Mouse (Mus musculus) layer of hippocampus, adult 11-12 months (tissue): ENCODE data around the gene Ap3b1.
"Not testable (repeated sequence)": the region's sequence is repeated elsewhere in the genome, so short reads cannot be mapped to it uniquely, and the experiment has no call there.

Source experiments
- DNase-seq: peaks from one replicate; pipeline ENCODE4 v3.0.0; 2022; ENCODE audit warnings: low spot score

The Ap3b1 gene

DNA sequence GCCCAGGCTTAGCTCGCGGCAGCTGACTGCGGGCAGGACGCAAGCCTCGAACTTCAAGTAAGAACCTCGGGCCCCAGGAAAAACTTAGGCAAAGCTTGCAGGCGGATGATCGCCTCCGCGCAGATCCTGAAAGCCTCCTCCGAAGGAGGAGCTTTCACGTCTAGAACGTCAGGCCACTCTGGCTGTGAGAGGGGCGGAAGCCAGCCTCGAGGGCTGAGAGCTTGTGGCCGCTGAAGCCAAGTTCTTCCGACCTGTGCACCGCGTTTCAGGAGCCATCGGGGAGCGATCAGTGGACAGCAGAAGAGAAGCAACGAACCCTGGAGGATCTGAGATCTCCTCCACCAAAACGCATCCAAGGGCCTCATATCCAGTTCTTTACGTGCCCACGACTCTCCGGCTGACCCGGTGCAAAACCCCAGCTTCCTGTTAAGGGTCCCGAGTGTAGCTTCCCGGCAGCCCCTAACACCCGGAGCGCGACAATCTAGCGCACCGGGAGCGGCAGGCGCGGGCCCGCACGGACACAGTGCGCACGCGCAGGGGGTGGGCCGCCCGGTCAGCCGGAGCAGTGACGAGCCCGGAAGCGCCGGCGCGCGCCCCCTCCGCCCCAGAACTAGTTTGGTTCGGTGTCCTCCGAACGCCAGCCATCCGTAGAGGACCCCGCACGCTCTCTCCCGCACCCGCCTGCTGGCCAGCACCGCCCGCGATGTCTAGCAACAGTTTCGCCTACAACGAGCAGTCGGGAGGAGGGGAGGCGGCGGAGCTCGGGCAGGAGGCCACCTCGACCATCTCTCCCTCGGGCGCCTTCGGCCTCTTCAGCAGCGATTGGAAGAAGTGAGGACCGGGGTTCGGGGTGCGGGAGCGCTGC is at the start of gene Ap3b1:
TSS of gene Ap3b1 (plus strand) at position 560 of the 865 bp plus-strand sequence.
- DNase-seq, result peak; percentile 84

DNA sequence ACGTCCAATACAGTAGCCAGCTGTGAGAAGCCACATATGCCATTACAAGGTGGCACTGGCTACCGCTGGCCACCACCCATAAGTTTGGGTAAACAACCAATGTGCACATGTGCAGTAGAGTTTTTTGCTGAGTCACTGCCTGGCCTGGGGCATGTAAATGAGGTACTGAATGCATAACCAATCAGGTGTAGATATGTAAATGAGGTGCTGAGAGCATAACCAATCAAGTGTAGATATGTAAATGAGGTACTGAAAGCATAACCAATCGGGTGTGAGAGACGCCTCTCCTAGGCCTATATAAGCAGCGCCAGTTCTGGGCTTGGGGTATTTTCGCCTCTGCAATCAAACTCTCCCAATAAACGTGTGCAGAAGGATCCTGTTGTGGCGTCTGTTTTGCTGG is 45.9 kb upstream of the Ap3b1 start:
- not testable (repeated sequence) for DNase-seq

DNA sequence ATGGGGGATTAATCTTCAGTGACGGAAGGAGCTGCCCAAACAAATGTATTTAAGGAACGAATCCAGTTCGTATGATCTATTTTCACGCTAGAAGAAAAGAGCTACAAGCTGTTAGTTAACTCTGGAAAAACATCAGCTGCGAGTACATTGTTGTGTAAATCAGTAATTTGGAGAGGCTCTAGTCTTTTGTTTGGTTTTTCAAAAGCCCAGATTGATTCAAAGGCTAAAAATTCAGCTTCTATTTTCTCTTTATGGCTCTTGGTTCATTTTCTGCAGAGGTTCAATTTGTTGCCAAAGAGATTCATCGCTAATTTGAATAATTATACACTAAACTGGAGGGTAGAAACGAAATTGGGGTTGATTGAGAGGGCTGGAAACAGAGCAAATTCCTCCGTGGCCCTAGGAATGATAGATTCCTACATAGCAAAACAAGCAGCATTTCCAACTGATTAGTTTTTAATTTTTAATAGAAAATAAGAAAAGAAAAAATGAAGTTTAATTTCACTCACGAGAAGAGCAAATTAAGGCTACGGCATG is 41.7 kb upstream of the Ap3b1 start:
- no peak for DNase-seq

GRCm38 (mm10) chr13:94321094-94321792 is 37.5 kb upstream of the Ap3b1 start:
- DNase-seq, result no peak

- DNase-seq, result no peak
These were observed 36.3 kb upstream of the Ap3b1 start for GRCm38 (mm10) chr13:94322475-94322874.

GRCm38 (mm10) chr13:94328063-94328462 is 30.7 kb upstream of the Ap3b1 start:
- no peak for DNase-seq

DNA sequence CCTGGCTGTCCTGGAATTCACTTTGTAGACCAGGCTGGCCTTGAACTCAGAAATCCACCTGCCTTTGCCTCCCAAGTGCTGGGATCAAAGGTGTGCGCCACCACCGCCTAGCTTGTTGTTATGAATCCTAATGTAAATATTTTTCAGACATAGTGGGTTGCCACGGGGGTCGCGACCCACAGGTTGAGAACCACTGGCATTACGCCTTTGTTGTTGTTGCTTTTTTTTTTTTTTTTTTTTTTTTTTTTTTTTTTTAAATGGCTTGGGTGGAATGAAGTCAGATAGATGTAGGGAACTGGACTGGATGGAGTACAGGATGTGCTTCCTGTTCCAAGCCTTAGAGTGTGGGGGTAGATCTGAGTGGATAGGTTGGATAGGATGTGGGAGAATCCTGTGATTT is 29.8 kb upstream of the Ap3b1 start:
- not testable (repeated sequence) for DNase-seq

GRCm38 (mm10) chr13:94330392-94330979 is 28.3 kb upstream of the Ap3b1 start:
- no peak for DNase-seq

- no peak for DNase-seq
These were observed 20.4 kb upstream of the Ap3b1 start for GRCm38 (mm10) chr13:94338357-94338756.

DNA sequence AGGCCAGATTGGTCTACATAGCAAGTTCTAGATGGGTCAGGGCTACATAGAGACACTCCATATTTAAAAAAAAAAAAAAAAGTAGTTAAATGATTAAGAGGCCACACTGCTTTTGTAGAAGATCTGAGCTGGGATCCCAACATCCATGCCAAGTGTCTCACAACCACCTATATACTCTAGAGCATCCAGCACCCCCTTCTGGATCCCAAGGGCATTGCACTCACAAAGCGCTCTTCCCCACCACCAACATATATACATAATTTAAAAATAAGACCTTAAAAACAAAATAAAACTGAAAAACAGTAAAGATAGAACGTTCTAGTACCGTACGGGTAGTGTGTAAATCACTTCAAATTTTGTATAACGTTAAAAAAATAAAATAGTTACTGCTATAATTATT is 15.6 kb upstream of the Ap3b1 start:
- DNase-seq, result no peak

DNA sequence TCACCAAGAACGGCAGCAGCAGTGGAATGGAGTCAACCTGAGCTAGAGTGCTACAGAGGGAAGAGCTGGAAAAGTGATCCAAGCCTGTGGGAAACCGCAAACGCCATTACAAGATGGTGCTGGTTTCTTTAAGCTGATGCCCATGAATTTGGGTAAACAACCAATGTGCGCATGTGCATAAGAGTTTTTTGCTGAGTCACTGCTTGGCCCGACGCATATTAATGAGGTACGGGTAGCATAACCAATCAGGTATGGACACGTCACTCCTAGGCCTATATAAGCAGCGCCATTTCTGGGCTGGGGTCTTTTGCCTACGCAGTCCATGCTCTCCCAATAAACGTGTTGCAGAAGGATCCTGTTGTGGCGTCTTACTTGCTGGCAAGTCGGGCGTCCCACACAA is 14.2 kb upstream of the Ap3b1 start:
- DNase-seq, result not testable (repeated sequence)

GRCm38 (mm10) chr13:94354584-94354983 is 4.2 kb upstream of the Ap3b1 start:
- no peak for DNase-seq

- DNase-seq, result no peak
These were observed 709 bp upstream of the Ap3b1 start for GRCm38 (mm10) chr13:94358101-94358400.

DNA sequence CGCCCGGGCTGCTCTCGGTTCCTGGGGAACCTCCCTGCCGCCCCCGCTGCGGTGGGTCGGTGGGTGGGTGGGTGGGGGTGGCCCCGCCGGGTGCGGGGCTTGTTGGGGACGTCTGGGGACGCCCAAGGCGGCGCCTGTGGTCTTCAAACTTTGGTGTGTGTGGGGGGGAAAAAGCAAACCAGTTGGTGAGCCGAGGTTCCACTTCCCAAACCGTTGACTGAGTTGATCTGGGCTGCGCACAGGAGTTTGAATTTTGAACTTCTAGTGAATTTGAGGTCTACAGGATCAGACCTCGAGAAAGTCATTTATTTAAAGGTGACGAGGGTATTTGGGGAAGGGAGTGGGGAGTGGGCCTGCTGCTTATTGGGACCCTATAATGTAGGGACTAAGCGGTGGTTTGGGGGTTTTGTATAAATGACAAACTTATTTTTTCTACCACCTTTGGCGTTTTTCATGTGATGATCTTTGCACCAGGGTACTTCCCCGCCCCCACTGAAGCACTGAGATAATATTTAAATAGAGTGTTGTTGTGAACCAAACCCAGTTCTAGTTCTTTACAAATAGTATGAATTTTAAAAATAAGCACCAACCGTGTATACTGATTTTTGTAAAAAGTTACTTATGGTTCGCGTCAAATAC is 641 bp downstream of the Ap3b1 start:
- no peak for DNase-seq

GRCm38 (mm10) chr13:94361013-94361580 is 2.3 kb downstream of the Ap3b1 start:
- DNase-seq, result not testable (repeated sequence)

DNA sequence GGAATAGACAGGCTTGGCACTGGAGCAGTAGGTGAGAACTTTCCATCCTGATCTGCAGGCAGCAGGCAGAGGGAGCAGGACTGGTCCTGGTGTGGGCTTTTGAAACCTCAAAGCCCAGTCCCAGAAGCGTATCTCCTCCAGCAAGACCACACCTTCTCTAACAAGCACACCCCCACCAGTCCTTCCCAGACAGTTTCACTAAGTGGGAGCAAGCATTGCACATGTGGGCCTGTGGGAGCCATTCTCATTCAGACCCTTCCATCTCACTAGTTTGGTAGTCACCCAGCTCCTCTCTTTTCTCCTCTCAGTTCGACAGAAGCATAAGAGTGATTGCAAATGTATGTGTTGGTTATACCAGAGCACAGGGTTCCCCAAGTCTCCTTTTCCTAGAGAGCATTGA is 5.6 kb downstream of the Ap3b1 start:
- DNase-seq, result no peak

- DNase-seq, result no peak
These were observed 6.5 kb downstream of the Ap3b1 start for GRCm38 (mm10) chr13:94365108-94365907.

- DNase-seq, result no peak
These were observed 9.1 kb downstream of the Ap3b1 start for GRCm38 (mm10) chr13:94367869-94368268.

- no peak for DNase-seq
These were observed 11.8 kb downstream of the Ap3b1 start for GRCm38 (mm10) chr13:94370521-94370920.

GRCm38 (mm10) chr13:94372066-94372465 is 13.3 kb downstream of the Ap3b1 start:
- no peak for DNase-seq

- DNase-seq, result no peak
These were observed 15.4 kb downstream of the Ap3b1 start for GRCm38 (mm10) chr13:94374131-94374530.
